Mouse (Mus musculus) neural tube, embryonic 12.5 days (tissue): ENCODE measurements at regions not wholly inside any gene's neighbourhood (a gene's known extent, or its start where the extent isn't known, plus 50 kb on each side); places are given as distances from the start of the nearest gene placed in this dataset.

Source experiments
- ATAC-seq: fragments of 200-750 bp; cut with Nextera tagmentation; 2 replicates; pipeline ENCODE4 v1.8.0; 2017; ENCODE audit warnings: low read depth, mild to moderate bottlenecking, moderate TSS enrichment, moderate library complexity; ENCODE audit not compliant: low FRiP score
- H3K27ac ChIP-seq: fragments of 300-500 bp; sonication (generic); 2 replicates; pipeline ENCODE4 v1.5.1; 2016
- H3K27me3 ChIP-seq: fragments of 300-500 bp; sonication (generic); replicated peaks from 2 replicates; pipeline ENCODE4 v1.6.1; 2016; ENCODE audit warnings: mild to moderate bottlenecking
- H3K36me3 ChIP-seq: fragments of 300-500 bp; sonication (generic); 2 replicates; pipeline ENCODE4 v1.6.1; 2016; ENCODE audit warnings: mild to moderate bottlenecking
- H3K4me1 ChIP-seq: fragments of 300-500 bp; sonication (generic); 2 replicates; pipeline ENCODE4 v1.6.1; 2016
- H3K4me2 ChIP-seq: fragments of 300-500 bp; sonication (generic); replicated peaks from 2 replicates; pipeline ENCODE4 v1.6.1; 2016; ENCODE audit warnings: mild to moderate bottlenecking
- H3K4me3 ChIP-seq: fragments of 300-500 bp; sonication (generic); 2 replicates; pipeline ENCODE4 v1.5.1; 2016
- H3K9ac ChIP-seq: fragments of 300-500 bp; sonication (generic); 2 replicates; pipeline ENCODE4 v1.6.1; 2016; ENCODE audit warnings: mild to moderate bottlenecking
- H3K9me3 ChIP-seq: fragments of 300-500 bp; sonication (generic); 2 replicates; pipeline ENCODE4 v1.6.1; 2016; ENCODE audit warnings: mild to moderate bottlenecking
- WGBS: fragments of 180-500 bp; shearing (Covaris S2); methylation state at CpG from one replicate; pipeline ENCODE4 v1.1.7; 2016; 5-methylcytosine and 5-hydroxymethylcytosine counted together

- H3K9ac ChIP-seq, result no peak overlapping the region
- H3K4me1 ChIP-seq, result no peaks in the 10 kb centered on the region
- H3K9me3 ChIP-seq, result no peaks in the 10 kb centered on the region
- WGBS, result 90% methylated on average over 3 of the region's 3 CpGs
- H3K36me3 ChIP-seq, result no peaks in the 10 kb centered on the region
- no peak overlapping the region for H3K4me2 ChIP-seq
- H3K27me3 ChIP-seq, result no peaks in the 10 kb centered on the region
- no peak for ATAC-seq
- H3K27ac ChIP-seq, result no peak overlapping the region
- no peak overlapping the region for H3K4me3 ChIP-seq
Measured at GRCm38 (mm10) chr2:81023620-81024019, 406.6 kb downstream of the Nup35 start.
